Mouse (Mus musculus) bone marrow, adult 2 months (tissue): ENCODE data around the gene Espn. TPM values are rescaled to one million over a fixed set of nuclear protein-coding genes. Genes with fewer than 3 reads are reported as not detected.

ENCODE experiments used
- H3K27ac ChIP-seq: fragments of 200-500 bp; 2 replicates; pipeline ENCODE4 v1.5.1; 2012; ENCODE audit warnings: low read depth, mild to moderate bottlenecking, control low read depth, inconsistent platforms, low read length; ENCODE audit not compliant: control insufficient read depth, poor library complexity, insufficient read depth
- H3K4me1 ChIP-seq: fragments of 200-500 bp; 2 replicates; pipeline ENCODE4 v1.6.1; 2011; ENCODE audit warnings: low read length; ENCODE audit not compliant: control insufficient read depth, insufficient read depth
- H3K4me3 ChIP-seq: fragments of 200-500 bp; replicated peaks from 2 replicates; pipeline ENCODE3; 2011; ENCODE audit warnings: mild to moderate bottlenecking, low read depth, low read length, control low read depth; ENCODE audit not compliant: control insufficient read depth
- CTCF ChIP-seq: fragments of 200-500 bp; IDR thresholded peaks from 2 replicates; pipeline ENCODE4 v1.5.1; 2011; ENCODE audit warnings: low read length, control low read depth; ENCODE audit not compliant: control insufficient read depth, insufficient read depth
- POLR2A ChIP-seq: fragments of 200-500 bp; IDR thresholded peaks from 2 replicates; pipeline ENCODE4 v1.6.1; 2011; ENCODE audit warnings: low read depth, mild to moderate bottlenecking, control low read depth, low read length, borderline replicate concordance; ENCODE audit not compliant: control insufficient read depth
- WGBS: fragments of 180-500 bp; shearing (Covaris S2); methylation state at CpG from one replicate; pipeline ENCODE4 v1.1.7; 2018; 5-methylcytosine and 5-hydroxymethylcytosine counted together
- polyA plus RNA-seq: library from polyadenylated mRNA; stranded (reverse); fragments of >200 nt; gene quantifications from 2 replicates; pipeline ENCODE4 v1.2.4, GENCODE M21; 2011; ENCODE audit warnings: low replicate concordance; ENCODE audit not compliant: missing spikeins, insufficient read depth, insufficient read length

Gene Espn
- polyA plus RNA-seq, 1 experiment = not detected

DNA sequence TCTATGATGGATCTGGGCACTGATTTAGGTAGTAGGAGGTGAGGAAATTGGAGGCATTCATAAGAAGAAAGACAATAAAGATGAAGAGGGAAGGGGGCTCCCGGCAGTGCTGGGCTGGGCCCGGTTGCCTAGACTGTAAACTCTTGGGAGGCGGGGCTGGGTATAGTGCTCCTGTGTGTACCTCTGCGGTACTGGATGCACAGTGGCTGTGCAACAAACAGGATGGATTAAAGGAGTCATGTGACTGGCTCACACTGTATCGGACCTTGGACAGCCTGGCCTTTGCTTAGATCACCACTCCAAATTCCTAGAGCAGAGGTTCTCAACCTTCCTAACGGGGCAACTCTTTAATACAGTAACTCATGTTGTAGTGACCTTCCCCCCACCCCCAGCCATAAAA is 9.4 kb upstream of the Espn start:
- no peaks in the 10 kb centered on the region; the same call in 1 of the 2 replicates for H3K4me1 ChIP-seq
- no peak overlapping the region for H3K4me3 ChIP-seq
- H3K27ac ChIP-seq = no peak overlapping the region
- whole genome bisulfite sequencing = 82% methylated on average over 6 of the region's 6 CpGs
- TF ChIP-seq POLR2A (no peak), CTCF (no peak)

DNA sequence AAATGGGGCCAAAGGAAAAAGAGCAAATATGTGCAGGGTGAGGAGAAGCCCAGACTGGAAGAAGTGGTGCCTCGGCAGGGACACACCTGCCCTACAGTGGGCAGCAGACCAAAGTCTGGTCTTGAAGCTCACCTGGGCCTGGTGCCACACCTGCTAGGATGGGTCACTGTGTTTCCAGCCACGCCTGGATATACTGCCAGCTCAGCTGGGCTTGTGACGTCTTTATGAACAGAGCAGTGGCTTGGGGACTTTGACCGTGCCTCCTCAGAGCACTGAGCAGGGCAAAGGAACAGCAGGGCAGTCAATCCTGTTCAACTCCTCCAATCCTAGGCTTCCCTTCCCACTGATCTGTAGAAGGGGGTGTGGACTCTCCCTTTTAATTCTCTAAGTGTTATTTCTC is 8.6 kb upstream of the Espn start:
- TF ChIP-seq CTCF (no peak), POLR2A (no peak)
- no peak overlapping the region for H3K4me3 ChIP-seq
- no peak overlapping the region for H3K27ac ChIP-seq
- WGBS = 77% methylated on average over 4 of the region's 4 CpGs
- no peaks in the 10 kb centered on the region; the same call in 1 of the 2 replicates for H3K4me1 ChIP-seq

DNA sequence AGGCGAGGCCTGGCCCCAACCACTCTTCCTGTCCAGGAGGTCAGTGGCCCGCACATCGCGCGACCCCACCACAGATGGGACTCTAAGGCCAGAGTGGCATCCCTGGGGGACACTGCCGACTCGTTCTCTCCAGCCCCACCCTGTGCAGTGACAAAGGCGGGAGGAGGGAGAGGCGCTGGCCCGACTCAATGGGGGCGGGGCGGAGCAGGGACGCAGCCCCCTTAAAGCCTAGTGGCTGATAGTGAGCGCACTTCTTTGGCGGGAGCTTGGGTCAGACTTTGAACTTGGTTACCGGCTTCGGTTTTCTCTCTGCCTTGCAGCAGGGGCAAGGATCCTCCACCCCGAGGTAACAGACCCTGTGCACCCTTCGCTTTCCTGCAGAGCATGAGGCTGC is 7.1 kb upstream of the Espn start:
- Histone ChIP-seq H3K4me1 (no peaks in the 10 kb centered on the region; the same call in 1 of the 2 replicates), H3K27ac (no peak overlapping the region), H3K4me3 (no peak overlapping the region)
- 2% methylated on average over 19 of the region's 19 CpGs for WGBS
- TF ChIP-seq POLR2A (no peak), CTCF (no peak)

DNA sequence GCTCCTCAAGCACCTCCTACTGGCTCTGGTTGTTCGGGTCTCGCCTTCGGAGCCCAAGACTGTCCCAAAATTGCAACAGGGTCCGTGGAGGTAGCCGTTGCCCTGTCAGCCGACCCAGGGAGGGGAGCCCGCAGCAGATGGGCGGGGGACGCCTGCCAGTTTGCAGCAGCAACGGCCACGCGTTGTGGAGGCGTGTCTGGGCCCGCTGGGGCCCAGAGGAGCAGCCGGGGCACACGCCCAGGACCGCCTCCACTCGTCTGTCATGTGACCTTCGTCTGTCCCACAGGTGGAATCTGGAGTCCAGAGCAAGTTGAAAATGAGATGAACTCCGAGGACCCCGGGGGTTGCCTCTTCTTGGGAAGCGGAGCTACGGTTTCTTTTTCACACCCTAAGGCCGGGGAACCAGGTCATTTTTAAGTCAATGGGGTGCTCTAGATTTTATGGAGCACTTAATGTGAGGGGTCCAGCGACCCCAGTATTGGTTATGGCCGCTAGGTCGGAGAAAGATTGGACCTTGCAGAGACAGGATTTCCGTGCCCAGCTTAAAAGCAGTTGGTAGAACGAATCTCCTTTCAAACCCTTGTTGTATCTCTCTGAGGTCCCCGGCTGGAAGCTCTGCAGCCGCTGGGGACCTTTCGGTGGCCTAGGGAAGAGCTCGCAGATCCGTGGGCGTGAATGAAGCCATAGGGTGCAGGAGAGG is 6.6 kb upstream of the Espn start, which contains the start of gene Hes2:
Gene Hes2, plus strand, starts transcription at position 283 of the 700 bp plus-strand sequence.
- Histone ChIP-seq H3K27ac (no peak within 1 kb of the TSS), H3K4me3 (peak within 1 kb of the TSS; percentile 26), H3K4me1 (no peaks in the 10 kb centered on the region; the same call in 1 of the 2 replicates)
- 3% methylated on average over 35 of the region's 35 CpGs for WGBS
- no peak for TF ChIP-seq POLR2A
- TF ChIP-seq CTCF = no peak

DNA sequence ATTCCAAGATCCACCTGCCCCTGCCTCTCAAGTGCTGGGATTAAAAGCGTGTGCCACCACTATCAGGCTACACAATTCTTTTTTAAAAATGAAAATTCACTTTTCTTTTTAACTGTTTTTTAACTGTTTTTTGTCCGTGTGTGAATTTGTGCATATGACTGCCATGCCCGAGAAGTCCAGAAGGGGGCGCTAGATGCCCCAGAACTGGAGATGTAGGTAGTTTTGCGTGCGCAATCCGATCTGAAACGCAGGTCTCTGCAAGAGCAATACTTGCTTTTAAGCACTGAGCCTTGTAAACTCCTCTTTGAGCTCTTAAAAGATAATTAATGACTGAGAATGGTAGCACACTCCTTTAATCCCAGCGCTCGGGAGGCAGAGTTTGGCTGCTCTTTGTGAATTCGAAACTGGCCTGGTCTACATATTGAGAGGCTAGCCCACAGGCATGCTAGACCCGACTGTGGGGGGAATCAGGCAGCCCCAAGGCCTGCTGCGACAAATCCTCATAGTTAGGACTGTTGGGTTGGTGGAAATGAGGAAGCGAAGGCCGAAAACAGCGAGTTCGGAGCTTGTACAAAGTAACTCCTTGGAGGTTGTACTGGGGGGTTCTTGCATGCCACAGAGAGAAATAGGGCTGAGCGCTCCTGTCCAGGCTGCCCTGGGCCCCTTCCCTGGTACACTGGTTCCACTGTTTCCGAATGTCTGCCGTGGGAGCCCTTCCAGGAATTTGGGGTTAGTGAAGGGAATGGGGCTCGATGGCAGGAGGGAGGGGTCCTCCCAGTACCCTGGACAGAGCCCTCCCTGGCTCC is 5.8 kb upstream of the Espn start:
- Histone ChIP-seq H3K4me1 (peaks cover 2% of the 10 kb centered on the region; the same call in 1 of the 2 replicates), H3K4me3 (peak overlapping the region; percentile 26), H3K27ac (no peak overlapping the region)
- TF ChIP-seq CTCF (peak; percentile 73), POLR2A (no peak)
- WGBS = 6% methylated on average over 21 of the region's 21 CpGs

DNA sequence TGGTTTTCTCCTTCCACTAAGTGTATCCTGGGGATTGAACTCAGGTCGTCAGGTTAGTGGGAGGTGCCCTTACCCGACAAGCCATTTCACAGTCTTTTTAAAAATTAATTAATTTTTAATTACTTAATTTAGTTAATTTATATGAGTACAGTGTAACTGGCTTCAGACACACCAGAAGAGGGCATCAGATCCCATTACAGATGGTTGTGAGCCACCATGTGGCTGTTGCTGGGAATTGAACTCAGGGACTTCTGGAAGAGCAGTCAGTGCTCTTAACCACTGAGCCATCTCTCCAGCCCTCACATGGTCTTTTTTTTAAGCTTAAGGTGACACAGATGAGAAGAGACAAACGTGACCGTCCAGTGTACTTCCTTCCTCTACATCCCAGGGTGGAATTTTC is 2.8 kb upstream of the Espn start:
- no peak overlapping the region for H3K4me3 ChIP-seq
- H3K27ac ChIP-seq = no peak overlapping the region
- peaks cover 2% of the 10 kb centered on the region; the same call in 1 of the 2 replicates for H3K4me1 ChIP-seq
- TF ChIP-seq POLR2A (no peak), CTCF (no peak)
- WGBS = 63% methylated on average over 4 of the region's 4 CpGs

DNA sequence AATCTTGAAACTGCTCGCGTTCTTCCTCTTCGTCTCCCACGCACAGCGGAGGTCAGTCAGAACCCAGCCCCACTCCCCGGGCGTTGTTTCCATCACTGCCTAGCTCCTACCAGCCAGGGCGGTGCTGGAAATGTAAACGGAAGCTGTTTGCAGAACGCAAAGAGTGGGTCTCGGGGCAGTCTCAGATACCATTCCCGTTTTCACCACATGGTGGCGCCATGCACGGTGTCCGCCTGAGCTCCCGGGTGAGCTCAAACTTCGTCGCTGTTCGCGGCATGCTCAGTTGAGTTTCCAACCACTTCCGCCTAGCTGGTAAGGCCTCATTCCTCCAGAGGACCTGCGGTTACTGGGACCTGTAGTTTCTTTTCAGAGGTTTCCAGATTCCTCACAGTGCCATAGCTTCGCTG is 1.6 kb upstream of the Espn start:
- Histone ChIP-seq H3K4me3 (peak overlapping the region; percentile 4), H3K4me1 (peaks cover 2% of the 10 kb centered on the region; the same call in 1 of the 2 replicates), H3K27ac (peak overlapping the region; percentile 47; the same call in 1 of the 2 replicates)
- under 1% methylated on average over 23 of the region's 23 CpGs for WGBS
- TF ChIP-seq CTCF = peak; percentile 99
- no peak for TF ChIP-seq POLR2A

DNA sequence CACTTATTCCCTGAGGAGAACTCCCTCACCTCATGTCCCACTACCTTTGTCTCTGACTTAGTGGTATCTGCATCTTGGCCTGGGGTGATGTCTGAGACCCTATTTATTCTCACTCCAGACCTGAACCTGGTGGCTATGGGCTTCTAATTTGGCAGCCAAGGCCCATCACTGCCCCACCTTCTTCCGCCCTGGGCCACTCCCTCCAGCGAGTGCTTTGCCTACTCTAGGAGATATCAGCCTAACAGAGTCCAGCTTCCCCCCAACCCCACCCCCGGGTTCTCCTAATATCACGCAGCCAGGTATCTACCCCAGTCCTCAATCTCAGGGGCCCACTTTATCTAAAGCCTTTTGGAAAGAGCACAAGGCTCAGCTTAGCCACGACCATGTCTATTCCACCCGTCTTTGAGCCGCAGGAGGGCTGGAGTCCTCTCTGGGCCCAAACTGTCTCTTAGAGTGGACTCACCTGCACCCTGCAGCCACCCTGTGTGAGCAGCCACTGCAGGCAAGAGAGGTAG is 663 bp downstream of the Espn start:
- no peak overlapping the region; the same call in 1 of the 2 replicates for H3K27ac ChIP-seq
- WGBS = 27% methylated on average over 7 of the region's 7 CpGs
- H3K4me1 ChIP-seq = peaks cover 2% of the 10 kb centered on the region; the same call in 1 of the 2 replicates
- TF ChIP-seq POLR2A (no peak), CTCF (no peak)
- H3K4me3 ChIP-seq = no peak overlapping the region
